Mouse (Mus musculus): ENCODE results near the gene Trim2.

Trim2 gene

GRCm38 (mm10) chr3:84228911-84229310, 77.8 kb downstream of the Trim2 start:
- in situ Hi-C loops (cut with MseI, MboI): loop anchor here in 1 of 2 experiments (5.0 kb wide), 1 partner anchor 52 kb away; no protein-coding TSS in a partner anchor

- in situ Hi-C loops (cut with MseI, MboI): loop anchor here in 1 of 2 experiments (5.0 kb wide), 1 partner anchor 51 kb away; no protein-coding TSS in a partner anchor
Observed at GRCm38 (mm10) chr3:84228203-84228870, 78.3 kb downstream of the Trim2 start.

GRCm38 (mm10) chr3:84227628-84228027, 79.0 kb downstream of the Trim2 start:
- in situ Hi-C loops (cut with MseI, MboI): loop anchor here in 1 of 2 experiments (5.0 kb wide), 1 partner anchor 50 kb away; no protein-coding TSS in a partner anchor

GRCm38 (mm10) chr3:84224982-84225381, 81.7 kb downstream of the Trim2 start:
- in situ Hi-C loops (cut with MseI, MboI): loop anchor here in 1 of 2 experiments (5.0 kb wide), 1 partner anchor 48 kb away; no protein-coding TSS in a partner anchor

GRCm38 (mm10) chr3:84220748-84221147, 85.9 kb downstream of the Trim2 start:
- in situ Hi-C loops (cut with MseI, MboI): no loop called here

- in situ Hi-C loops (cut with MseI, MboI): no loop called here
Observed at GRCm38 (mm10) chr3:84220326-84220725, 86.4 kb downstream of the Trim2 start.

GRCm38 (mm10) chr3:84219720-84220273, 86.9 kb downstream of the Trim2 start:
- in situ Hi-C loops (cut with MseI, MboI): no loop called here

GRCm38 (mm10) chr3:84219166-84219710, 87.4 kb downstream of the Trim2 start:
- in situ Hi-C loops (cut with MseI, MboI): no loop called here

GRCm38 (mm10) chr3:84218498-84218897, 88.2 kb downstream of the Trim2 start:
- in situ Hi-C loops (cut with MseI, MboI): no loop called here

- in situ Hi-C loops (cut with MseI, MboI): no loop called here
Observed at GRCm38 (mm10) chr3:84217961-84218351, 88.7 kb downstream of the Trim2 start.

- in situ Hi-C loops (cut with MseI, MboI): no loop called here
Observed at GRCm38 (mm10) chr3:84217118-84217960, 89.3 kb downstream of the Trim2 start.

- in situ Hi-C loops (cut with MseI, MboI): no loop called here
Observed at GRCm38 (mm10) chr3:84215743-84216360, 90.8 kb downstream of the Trim2 start.

- in situ Hi-C loops (cut with MseI, MboI): no loop called here
Observed at GRCm38 (mm10) chr3:84215253-84215652, 91.4 kb downstream of the Trim2 start.

GRCm38 (mm10) chr3:84214501-84214900, 92.2 kb downstream of the Trim2 start:
- in situ Hi-C loops (cut with MseI, MboI): no loop called here

GRCm38 (mm10) chr3:84211340-84211875, 95.3 kb downstream of the Trim2 start:
- in situ Hi-C loops (cut with MseI, MboI): no loop called here

GRCm38 (mm10) chr3:84208917-84209513, 97.7 kb downstream of the Trim2 start:
- in situ Hi-C loops (cut with MseI, MboI): no loop called here

GRCm38 (mm10) chr3:84208475-84208874, 98.2 kb downstream of the Trim2 start:
- in situ Hi-C loops (cut with MseI, MboI): no loop called here

GRCm38 (mm10) chr3:84207366-84207765, 99.3 kb downstream of the Trim2 start:
- in situ Hi-C loops (cut with MseI, MboI): no loop called here

GRCm38 (mm10) chr3:84206106-84206505, 100.6 kb downstream of the Trim2 start:
- in situ Hi-C loops (cut with MseI, MboI): no loop called here

- in situ Hi-C loops (cut with MseI, MboI): no loop called here
Observed at GRCm38 (mm10) chr3:84205650-84206049, 101.0 kb downstream of the Trim2 start.

GRCm38 (mm10) chr3:84204640-84205039, 102.0 kb downstream of the Trim2 start:
- in situ Hi-C loops (cut with MseI, MboI): no loop called here

All from mouse trophoblast stem cell (cell line).